Mouse (Mus musculus) cerebellum, postnatal 25 days (tissue): ENCODE results near the gene Gm28230.

ENCODE experiments used
- DNase-seq, 2 experiments: peaks; one replicate each; pipeline ENCODE4 v3.0.0; 2021; ENCODE audit warnings: mixed read lengths in 2 of 2

The Gm28230 gene

GRCm38 (mm10) chr2:74781386-74781785 is 54.9 kb downstream of the Gm28230 start:
- DNase-seq: no peak

GRCm38 (mm10) chr2:74795531-74795930 is 69.0 kb downstream of the Gm28230 start:
- DNase-seq: no peak
